9 mouse cellular contexts compared by ENCODE assay signal in genomic region chr9:3019835-3020727, GRCm38 (mm10). TPM values are rescaled to one million over a fixed set of nuclear protein-coding genes. Genes with fewer than 3 reads are reported as not detected.
DNase-seq lines count a peak whose midpoint lies in the region; ATAC-seq and TF ChIP-seq lines count a peak whose summit lies in the region.
"Not testable (repeated sequence)": the region's sequence is repeated elsewhere in the genome, so short reads cannot be mapped to it uniquely, and the experiment has no call there.
"Had no signal": no experiment of that assay in that cellular context is flagged by ENCODE, and none has a peak within 500 bp of the region (broad histone marks: within the 10 kb centered on the region; RNA-seq: fewer than 3 reads in every experiment).

No protein-coding gene starts in this region.

- not testable (repeated sequence) for H3K27me3 ChIP-seq in embryonic facial prominence, embryonic 15.5 days; intestine, embryonic 14.5 days (replicated peaks; ENCODE audit: control insufficient read depth, insufficient read depth, low read length); lung, embryonic 15.5 days; neural tube, embryonic 13.5 days; thymus, adult 2 months (ENCODE audit: control insufficient read depth, insufficient read depth, low read length)

- not testable (repeated sequence) for TF ChIP-seq POLR2A in thymus, adult 2 months (IDR thresholded peaks at IDR 0.05; ENCODE audit: control insufficient read depth, extremely low read depth, insufficient read depth, low read length, poor library complexity)

- H3K27ac ChIP-seq in embryonic facial prominence, embryonic 15.5 days (replicated peaks); intestine, embryonic 14.5 days (ENCODE audit: low read depth); lung, embryonic 15.5 days; neural tube, embryonic 13.5 days (replicated peaks); thymus, adult 2 months (ENCODE audit: control insufficient read depth, insufficient read depth, low read length): not testable (repeated sequence)

- not testable (repeated sequence) for H3K9ac ChIP-seq in embryonic facial prominence, embryonic 15.5 days; intestine, embryonic 14.5 days (ENCODE audit: low read length); lung, embryonic 15.5 days; neural tube, embryonic 13.5 days

- H3K4me3 ChIP-seq in embryonic facial prominence, embryonic 15.5 days (replicated peaks); intestine, embryonic 14.5 days (ENCODE audit: low read depth, low read length); lung, embryonic 15.5 days; neural tube, embryonic 13.5 days; thymus, adult 2 months (ENCODE audit: control insufficient read depth, insufficient read depth, low read length): not testable (repeated sequence)

- H3K4me2 ChIP-seq in embryonic facial prominence, embryonic 15.5 days (replicated peaks); intestine, embryonic 14.5 days (ENCODE audit: low read length); lung, embryonic 15.5 days; neural tube, embryonic 13.5 days: not testable (repeated sequence)

- peak; percentile 67; the same call in 1 of the 2 replicates for ATAC-seq in embryonic facial prominence, embryonic 15.5 days (ENCODE audit: insufficient number of reproducible peaks, low FRiP score, low TSS enrichment, low read depth)
- peak; percentile 47 for ATAC-seq in granulocyte monocyte progenitor cell, adult 5-6 weeks (replicated peaks; ENCODE audit: poor library complexity, severe bottlenecking)
- 0 out of 2 replicates have a peak, but pooled peaks have one; percentile 65 for ATAC-seq in intestine, embryonic 14.5 days (replicated peaks; ENCODE audit: low FRiP score, low TSS enrichment, low read depth)
- ATAC-seq in lung, embryonic 15.5 days (ENCODE audit: borderline replicate concordance, extremely low read depth, low FRiP score, low TSS enrichment): peak; percentile 66; the same call in 1 of the 2 replicates
- ATAC-seq in neural tube, embryonic 13.5 days (ENCODE audit: low read depth): peak; percentile 73; the same call in 1 of the 2 replicates

- TF ChIP-seq CTCF in thymus, adult 2 months (IDR thresholded peaks at IDR 0.05; ENCODE audit: borderline replicate concordance, control insufficient read depth, extremely low read depth, insufficient read depth, low read length, poor library complexity): not testable (repeated sequence)

- not testable (repeated sequence) for H3K36me3 ChIP-seq in embryonic facial prominence, embryonic 15.5 days; intestine, embryonic 14.5 days (ENCODE audit: control insufficient read depth, insufficient read depth, low read length); lung, embryonic 15.5 days; neural tube, embryonic 13.5 days; thymus, adult 2 months (ENCODE audit: control insufficient read depth, insufficient read depth, low read length)

- H3K4me1 ChIP-seq in embryonic facial prominence, embryonic 15.5 days; intestine, embryonic 14.5 days (replicated peaks; ENCODE audit: control insufficient read depth, insufficient read depth, low read length); lung, embryonic 15.5 days; neural tube, embryonic 13.5 days (replicated peaks); thymus, adult 2 months (replicated peaks; ENCODE audit: control insufficient read depth, insufficient read depth, low read length): not testable (repeated sequence)

- H3K9me3 ChIP-seq in embryonic facial prominence, embryonic 15.5 days (replicated peaks); intestine, embryonic 14.5 days (ENCODE audit: control insufficient read depth, low read length); lung, embryonic 15.5 days; neural tube, embryonic 13.5 days: not testable (repeated sequence)

- peak; percentile 15 for DNase-seq in adrenal gland, adult 2 months
- not testable (repeated sequence) for DNase-seq in intestine, embryonic 14.5 days (ENCODE audit: low spot score)
- peak; percentile 7 to 84 for DNase-seq in layer of hippocampus, postnatal 14 days (ENCODE audit: low spot score in 2 of 2)
- peak; percentile 48 for DNase-seq in thymus, adult 2 months

- WGBS in embryonic facial prominence, embryonic 15.5 days: 78% methylated on average over 17 of the region's 19 CpGs
- WGBS in intestine, embryonic 14.5 days: 80% methylated on average over 11 of the region's 19 CpGs
- 75% methylated on average over 17 of the region's 19 CpGs for WGBS in lung, embryonic 15.5 days
- 76% methylated on average over 17 of the region's 19 CpGs for WGBS in neural tube, embryonic 13.5 days
- 80% methylated on average over 17 of the region's 19 CpGs for WGBS in thymus, adult 2 months

RNA-seq across cellular contexts. Expression of gene Gm10719, which starts 2.9 kb away (rescaled TPM):
- total RNA-seq in adrenal gland, adult 2 months (2021): 1 to 10 TPM in 1 of 2 experiments, under 1 TPM in 1; 0.90 to 3.5 TPM
- not detected in 2 replicates for polyA plus RNA-seq in adrenal gland, adult 2 months (2012; rRNA removed)
- not detected in 2 replicates for polyA plus RNA-seq in embryonic facial prominence, embryonic 15.5 days (2015; fragmentation: Nextera tagmentation; extraction: Ambion mirVana)
- total RNA-seq in granulocyte monocyte progenitor cell, adult 5-6 weeks (2014; fragmentation: Nextera tagmentation): 1.2 and 4.6 TPM in 2 replicates
- total RNA-seq in granulocyte monocyte progenitor cell, adult 5-6 weeks (2017): not detected in 2 replicates
- not detected in 2 replicates for polyA plus RNA-seq in intestine, embryonic 14.5 days (2014; fragmentation: Nextera tagmentation; extraction: Ambion mirVana)
- total RNA-seq in layer of hippocampus, postnatal 14 days (2021): 1 to 10 TPM; 1.2 to 1.8 TPM
- 0.28 TPM in 1 of 2 replicates, not detected in the other for polyA plus RNA-seq in lung, embryonic 15.5 days (2015; fragmentation: Nextera tagmentation; extraction: Ambion mirVana)
- 0.47 TPM in 1 of 2 replicates, not detected in the other for polyA plus RNA-seq in neural tube, embryonic 13.5 days (2015; fragmentation: Nextera tagmentation; extraction: Ambion mirVana)
- not detected in 2 replicates for polyA plus RNA-seq in thymus, adult 2 months (2012; rRNA removed)

RNA-seq across cellular contexts. Expression of gene Gm10718, which starts 3.3 kb away (rescaled TPM):
- 1 to 10 TPM; 1.7 to 1.9 TPM for total RNA-seq in adrenal gland, adult 2 months (2021)
- not detected in 2 replicates for polyA plus RNA-seq in adrenal gland, adult 2 months (2012; rRNA removed)
- polyA plus RNA-seq in embryonic facial prominence, embryonic 15.5 days (2015; fragmentation: Nextera tagmentation; extraction: Ambion mirVana): 0.47 TPM in 1 of 2 replicates, not detected in the other
- total RNA-seq in granulocyte monocyte progenitor cell, adult 5-6 weeks (2014; fragmentation: Nextera tagmentation): 4.0 TPM in 1 of 2 replicates, not detected in the other
- total RNA-seq in granulocyte monocyte progenitor cell, adult 5-6 weeks (2017): not detected in 2 replicates
- 0.32 and 0.81 TPM in 2 replicates for polyA plus RNA-seq in intestine, embryonic 14.5 days (2014; fragmentation: Nextera tagmentation; extraction: Ambion mirVana)
- total RNA-seq in layer of hippocampus, postnatal 14 days (2021): 1 to 10 TPM in 1 of 2 experiments, under 1 TPM in 1; 0.69 to 2.2 TPM
- polyA plus RNA-seq in lung, embryonic 15.5 days (2015; fragmentation: Nextera tagmentation; extraction: Ambion mirVana): 0.36 TPM in 1 of 2 replicates, not detected in the other
- polyA plus RNA-seq in neural tube, embryonic 13.5 days (2015; fragmentation: Nextera tagmentation; extraction: Ambion mirVana): not detected in 2 replicates
- 0.18 TPM in 1 of 2 replicates, not detected in the other for polyA plus RNA-seq in thymus, adult 2 months (2012; rRNA removed)

RNA-seq across cellular contexts. Expression of gene Gm10720, which starts 4.6 kb away (rescaled TPM):
- not detected for total RNA-seq in adrenal gland, adult 2 months (2021)
- polyA plus RNA-seq in adrenal gland, adult 2 months (2012; rRNA removed): not detected in 2 replicates
- polyA plus RNA-seq in embryonic facial prominence, embryonic 15.5 days (2015; fragmentation: Nextera tagmentation; extraction: Ambion mirVana): not detected in 2 replicates
- not detected in 2 replicates for total RNA-seq in granulocyte monocyte progenitor cell, adult 5-6 weeks (2014; fragmentation: Nextera tagmentation)
- not detected in 2 replicates for total RNA-seq in granulocyte monocyte progenitor cell, adult 5-6 weeks (2017)
- not detected in 2 replicates for polyA plus RNA-seq in intestine, embryonic 14.5 days (2014; fragmentation: Nextera tagmentation; extraction: Ambion mirVana)
- not detected for total RNA-seq in layer of hippocampus, postnatal 14 days (2021)
- not detected in 2 replicates for polyA plus RNA-seq in lung, embryonic 15.5 days (2015; fragmentation: Nextera tagmentation; extraction: Ambion mirVana)
- not detected in 2 replicates for polyA plus RNA-seq in neural tube, embryonic 13.5 days (2015; fragmentation: Nextera tagmentation; extraction: Ambion mirVana)
- not detected in 2 replicates for polyA plus RNA-seq in thymus, adult 2 months (2012; rRNA removed)
- total RNA-seq: left cerebral cortex, postnatal 36 days had no signal

RNA-seq across cellular contexts. Expression of gene Gm10717, which starts 5.1 kb away (rescaled TPM):
- total RNA-seq in adrenal gland, adult 2 months (2021): under 1 TPM in 1 of 2 experiments, not detected in 1; 0.49 TPM
- not detected in 2 replicates for polyA plus RNA-seq in adrenal gland, adult 2 months (2012; rRNA removed)
- polyA plus RNA-seq in embryonic facial prominence, embryonic 15.5 days (2015; fragmentation: Nextera tagmentation; extraction: Ambion mirVana): not detected in 2 replicates
- total RNA-seq in granulocyte monocyte progenitor cell, adult 5-6 weeks (2014; fragmentation: Nextera tagmentation): 2.0 TPM in 1 of 2 replicates, not detected in the other
- total RNA-seq in granulocyte monocyte progenitor cell, adult 5-6 weeks (2017): not detected in 2 replicates
- polyA plus RNA-seq in intestine, embryonic 14.5 days (2014; fragmentation: Nextera tagmentation; extraction: Ambion mirVana): not detected in 2 replicates
- under 1 TPM in 1 of 2 experiments, not detected in 1; 0.91 TPM for total RNA-seq in layer of hippocampus, postnatal 14 days (2021)
- polyA plus RNA-seq in lung, embryonic 15.5 days (2015; fragmentation: Nextera tagmentation; extraction: Ambion mirVana): 0.44 TPM in 1 of 2 replicates, not detected in the other
- polyA plus RNA-seq in neural tube, embryonic 13.5 days (2015; fragmentation: Nextera tagmentation; extraction: Ambion mirVana): 0.70 TPM in 1 of 2 replicates, not detected in the other
- polyA plus RNA-seq in thymus, adult 2 months (2012; rRNA removed): not detected in 2 replicates
- total RNA-seq: left cerebral cortex, postnatal 36 days had no signal

RNA-seq across cellular contexts. Expression of gene Gm10721, which starts 7.1 kb away (rescaled TPM):
- 1 to 10 TPM in 1 of 2 experiments, under 1 TPM in 1; 0.86 to 1.2 TPM for total RNA-seq in adrenal gland, adult 2 months (2021)
- polyA plus RNA-seq in adrenal gland, adult 2 months (2012; rRNA removed): not detected in 2 replicates
- not detected in 2 replicates for polyA plus RNA-seq in embryonic facial prominence, embryonic 15.5 days (2015; fragmentation: Nextera tagmentation; extraction: Ambion mirVana)
- total RNA-seq in granulocyte monocyte progenitor cell, adult 5-6 weeks (2014; fragmentation: Nextera tagmentation): 0.80 TPM in 1 of 2 replicates, not detected in the other
- not detected in 2 replicates for total RNA-seq in granulocyte monocyte progenitor cell, adult 5-6 weeks (2017)
- not detected in 2 replicates for polyA plus RNA-seq in intestine, embryonic 14.5 days (2014; fragmentation: Nextera tagmentation; extraction: Ambion mirVana)
- total RNA-seq in layer of hippocampus, postnatal 14 days (2021): under 1 TPM in 1 of 2 experiments, not detected in 1; 0.78 TPM
- polyA plus RNA-seq in lung, embryonic 15.5 days (2015; fragmentation: Nextera tagmentation; extraction: Ambion mirVana): 0.26 TPM in 1 of 2 replicates, not detected in the other
- polyA plus RNA-seq in neural tube, embryonic 13.5 days (2015; fragmentation: Nextera tagmentation; extraction: Ambion mirVana): not detected in 2 replicates
- polyA plus RNA-seq in thymus, adult 2 months (2012; rRNA removed): not detected in 2 replicates
- total RNA-seq: left cerebral cortex, postnatal 36 days had no signal
